In genomic region chr1:190667821-190668220, GRCm38 (mm10) we compare ENCODE assay signal across 24 mouse cellular contexts.
"Had no signal": no experiment of that assay in that cellular context is flagged by ENCODE, and none has a peak within 500 bp of the region (broad histone marks: within the 10 kb centered on the region; RNA-seq: fewer than 3 reads in every experiment).

No protein-coding gene starts in this region.

- H3K27ac ChIP-seq: gastrocnemius, adult 2 months; hindbrain, embryonic 10.5 days; hindbrain, embryonic 12.5 days; hindbrain, embryonic 14.5 days; intestine, embryonic 15.5 days; layer of hippocampus, adult 2 months; left cerebral cortex, adult 2 months; limb, embryonic 10.5 days; limb, embryonic 12.5 days had no signal

- H3K36me3 ChIP-seq: heart, embryonic 13.5 days; heart, embryonic 15.5 days; hindbrain, embryonic 10.5 days; hindbrain, embryonic 12.5 days; intestine, embryonic 15.5 days; limb, embryonic 10.5 days; limb, embryonic 12.5 days had no signal

- H3K4me3 ChIP-seq: gastrocnemius, adult 2 months; heart, embryonic 13.5 days; heart, embryonic 15.5 days; hindbrain, embryonic 10.5 days; hindbrain, embryonic 12.5 days; intestine, embryonic 15.5 days; layer of hippocampus, adult 2 months; left cerebral cortex, adult 2 months; limb, embryonic 10.5 days; limb, embryonic 12.5 days had no signal

- H3K27me3 ChIP-seq: heart, embryonic 13.5 days; heart, embryonic 15.5 days; intestine, embryonic 15.5 days; limb, embryonic 12.5 days had no signal

- H3K4me1 ChIP-seq: intestine, embryonic 15.5 days had no signal

- DNase-seq: gastrocnemius, adult 2 months; gastrocnemius, postnatal 10 days; gastrocnemius, postnatal 25 days; heart, adult 18-20 months; heart, postnatal 14 days; heart, postnatal 36 days; kidney, adult 18-20 months; kidney, adult 8-10 months; kidney, postnatal 25 days; kidney, postnatal 4 days; liver had no signal

- ATAC-seq: hindbrain, embryonic 16.5 days; inflammation-experienced regulatory T-cells, adult 6 months; intestine, embryonic 15.5 days; intestine, postnatal 0 days had no signal

- H3K9me3 ChIP-seq: heart, embryonic 13.5 days; heart, embryonic 15.5 days; hindbrain, embryonic 10.5 days; hindbrain, embryonic 12.5 days; intestine, embryonic 15.5 days; limb, embryonic 10.5 days; limb, embryonic 12.5 days had no signal
